Mouse (Mus musculus) spleen, adult 12 weeks (tissue): Measurements from ENCODE around the gene Nav2.

Source experiments
- DNase-seq: peaks from one replicate; pipeline ENCODE4 v3.0.0; 2022; ENCODE audit warnings: low spot score

The Nav2 gene

GRCm38 (mm10) chr7:49330181-49330580 lies 421.7 kb downstream of the Nav2 start:
- no peak for DNase-seq

GRCm38 (mm10) chr7:49331939-49332338 lies 423.4 kb downstream of the Nav2 start:
- DNase-seq, result no peak

- DNase-seq, result no peak
These were observed 424.1 kb downstream of the Nav2 start for GRCm38 (mm10) chr7:49332644-49333043.

GRCm38 (mm10) chr7:49334163-49334562 lies 425.6 kb downstream of the Nav2 start:
- no peak for DNase-seq

- no peak for DNase-seq
These were observed 426.5 kb downstream of the Nav2 start for GRCm38 (mm10) chr7:49335056-49335455.

- DNase-seq, result no peak
These were observed 428.2 kb downstream of the Nav2 start for GRCm38 (mm10) chr7:49336725-49337124.

GRCm38 (mm10) chr7:49337710-49338109 lies 429.2 kb downstream of the Nav2 start:
- no peak for DNase-seq

- no peak for DNase-seq
These were observed 431.4 kb downstream of the Nav2 start for GRCm38 (mm10) chr7:49339953-49340352.

- no peak for DNase-seq
These were observed 432.8 kb downstream of the Nav2 start for GRCm38 (mm10) chr7:49341151-49341918.

- no peak for DNase-seq
These were observed 433.5 kb downstream of the Nav2 start for GRCm38 (mm10) chr7:49341919-49342529.

- no peak for DNase-seq
These were observed 434.1 kb downstream of the Nav2 start for GRCm38 (mm10) chr7:49342556-49343080.

GRCm38 (mm10) chr7:49343081-49343600 lies 434.6 kb downstream of the Nav2 start:
- no peak for DNase-seq

GRCm38 (mm10) chr7:49343752-49344484 lies 435.4 kb downstream of the Nav2 start:
- no peak for DNase-seq

- no peak for DNase-seq
These were observed 439.1 kb downstream of the Nav2 start for GRCm38 (mm10) chr7:49347338-49348272.

GRCm38 (mm10) chr7:49348636-49349035 lies 440.1 kb downstream of the Nav2 start:
- no peak for DNase-seq

GRCm38 (mm10) chr7:49350321-49351007 lies 441.9 kb downstream of the Nav2 start:
- DNase-seq, result no peak

GRCm38 (mm10) chr7:49351596-49352258 lies 443.2 kb downstream of the Nav2 start:
- no peak for DNase-seq

- no peak for DNase-seq
These were observed 449.1 kb downstream of the Nav2 start for GRCm38 (mm10) chr7:49357441-49358165.

GRCm38 (mm10) chr7:49359120-49359519 lies 450.6 kb downstream of the Nav2 start:
- no peak for DNase-seq

- DNase-seq, result no peak
These were observed 452.1 kb downstream of the Nav2 start for GRCm38 (mm10) chr7:49360597-49360996.
